Mouse (Mus musculus): Measurements from ENCODE around the gene Rec114.

Gene Rec114

DNA sequence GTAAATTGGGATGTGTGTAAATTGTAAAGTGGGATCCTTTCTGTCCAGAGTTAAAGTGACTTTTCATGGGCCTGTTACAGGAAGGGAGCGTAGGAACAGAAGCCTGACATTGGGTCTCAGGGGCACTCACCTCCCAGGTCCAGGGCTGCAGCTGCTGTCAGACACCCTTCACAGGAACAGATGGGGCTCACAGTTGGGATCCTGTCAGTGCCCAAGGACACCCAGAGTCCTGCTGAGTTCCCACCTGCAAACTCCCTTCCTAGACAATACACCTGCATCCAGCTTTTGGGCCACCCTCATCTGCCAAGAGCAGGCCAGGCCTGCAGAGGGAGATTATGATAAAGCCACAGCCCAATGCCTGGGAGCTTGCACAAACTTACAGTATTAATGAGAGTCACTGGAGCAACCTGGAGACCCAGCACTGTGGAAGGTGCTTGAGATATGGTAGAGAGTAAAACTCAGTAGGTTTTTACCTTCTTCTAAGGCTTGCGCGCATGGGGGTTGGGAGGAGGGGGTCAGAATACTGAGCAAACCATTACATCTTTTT, at the start of gene Rec114:
Gene Rec114, minus strand, starts transcription at position 263 of the 547 bp plus-strand sequence.
- no peak for DNase-seq (ENCODE audit: low spot score in 2 of 2)

DNA sequence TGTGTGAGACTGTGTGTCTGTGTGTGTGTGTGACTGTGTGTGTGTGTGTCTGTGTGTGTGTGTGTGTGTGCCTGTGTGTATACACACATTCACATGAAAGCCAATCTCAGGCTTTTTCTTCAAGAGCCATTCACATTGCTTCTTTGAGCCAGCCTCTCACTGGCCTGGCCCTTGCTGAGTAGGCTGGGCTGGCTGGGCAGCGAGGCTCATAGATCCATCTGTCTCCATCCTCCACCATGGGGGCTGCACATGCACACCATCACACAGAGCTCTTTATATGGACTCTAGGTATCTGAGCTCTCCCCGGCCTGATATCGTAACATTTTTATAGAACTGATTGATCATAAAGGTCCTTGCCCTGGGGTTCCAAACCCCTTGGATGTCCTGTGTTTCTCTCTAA, 45.7 kb upstream of the Rec114 start:
- no peak for DNase-seq (ENCODE audit: low spot score in 2 of 2)

DNA sequence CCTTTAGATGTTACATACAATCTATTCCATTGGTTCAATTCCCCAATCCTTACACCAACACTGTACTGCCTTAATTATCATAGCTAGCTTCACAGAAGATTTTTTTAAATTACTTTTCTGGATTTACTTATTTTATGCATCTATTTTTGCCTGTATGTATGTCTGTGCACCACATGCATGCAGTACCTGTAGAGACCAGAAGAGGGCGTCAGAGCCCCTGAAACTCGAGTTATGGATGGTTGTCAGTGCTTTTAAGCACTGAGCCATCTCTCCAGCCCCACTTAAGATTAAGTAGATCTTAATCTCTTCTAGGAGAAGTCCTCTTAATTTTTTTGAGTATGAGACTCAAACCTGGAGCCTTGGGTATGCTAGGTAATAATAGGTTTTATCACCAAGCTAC, 31.6 kb upstream of the Rec114 start:
- no peak for DNase-seq (ENCODE audit: low spot score in 2 of 2)

DNA sequence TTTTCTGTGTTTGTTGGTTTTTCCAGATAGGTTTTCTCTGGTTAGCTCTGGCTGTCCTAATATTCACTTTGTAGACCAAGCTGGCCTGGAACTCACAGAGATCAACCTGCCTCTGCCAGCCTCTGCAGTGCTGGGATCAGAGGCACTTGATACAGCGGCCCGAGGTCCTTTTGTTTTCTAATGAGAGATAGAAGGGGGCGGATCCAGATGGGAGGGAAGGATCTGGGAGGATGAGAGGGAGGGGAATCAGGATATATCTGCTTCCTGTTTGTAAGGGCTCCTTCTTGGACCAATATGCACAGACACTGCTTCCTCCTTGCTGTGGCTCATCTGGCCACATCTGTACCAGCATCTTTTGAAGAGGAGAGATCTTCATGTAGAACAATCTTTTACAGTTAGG, 31.0 kb upstream of the Rec114 start:
- no peak for DNase-seq (ENCODE audit: low spot score in 2 of 2)

DNA sequence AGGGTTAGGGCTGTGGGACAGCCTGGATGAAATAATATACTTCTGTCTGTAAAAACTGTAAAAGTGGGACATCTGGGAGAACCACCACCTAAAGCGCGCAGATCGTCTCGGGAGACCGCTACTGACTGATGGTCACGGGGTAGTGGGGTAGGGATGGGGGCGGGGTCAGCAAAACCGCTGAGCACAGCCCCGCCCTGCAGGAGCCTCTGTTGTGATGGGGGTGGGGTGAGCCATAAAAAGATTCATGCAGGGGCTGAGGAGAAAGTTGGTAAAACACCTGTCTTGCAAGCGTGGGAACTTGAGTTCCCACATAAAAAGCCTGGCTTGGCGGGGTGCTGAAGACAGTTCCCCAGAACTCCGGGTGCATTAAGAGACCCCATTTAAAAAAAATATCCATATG, 26.2 kb upstream of the Rec114 start:
- DNase-seq (ENCODE audit: low spot score in 2 of 2): no peak

DNA sequence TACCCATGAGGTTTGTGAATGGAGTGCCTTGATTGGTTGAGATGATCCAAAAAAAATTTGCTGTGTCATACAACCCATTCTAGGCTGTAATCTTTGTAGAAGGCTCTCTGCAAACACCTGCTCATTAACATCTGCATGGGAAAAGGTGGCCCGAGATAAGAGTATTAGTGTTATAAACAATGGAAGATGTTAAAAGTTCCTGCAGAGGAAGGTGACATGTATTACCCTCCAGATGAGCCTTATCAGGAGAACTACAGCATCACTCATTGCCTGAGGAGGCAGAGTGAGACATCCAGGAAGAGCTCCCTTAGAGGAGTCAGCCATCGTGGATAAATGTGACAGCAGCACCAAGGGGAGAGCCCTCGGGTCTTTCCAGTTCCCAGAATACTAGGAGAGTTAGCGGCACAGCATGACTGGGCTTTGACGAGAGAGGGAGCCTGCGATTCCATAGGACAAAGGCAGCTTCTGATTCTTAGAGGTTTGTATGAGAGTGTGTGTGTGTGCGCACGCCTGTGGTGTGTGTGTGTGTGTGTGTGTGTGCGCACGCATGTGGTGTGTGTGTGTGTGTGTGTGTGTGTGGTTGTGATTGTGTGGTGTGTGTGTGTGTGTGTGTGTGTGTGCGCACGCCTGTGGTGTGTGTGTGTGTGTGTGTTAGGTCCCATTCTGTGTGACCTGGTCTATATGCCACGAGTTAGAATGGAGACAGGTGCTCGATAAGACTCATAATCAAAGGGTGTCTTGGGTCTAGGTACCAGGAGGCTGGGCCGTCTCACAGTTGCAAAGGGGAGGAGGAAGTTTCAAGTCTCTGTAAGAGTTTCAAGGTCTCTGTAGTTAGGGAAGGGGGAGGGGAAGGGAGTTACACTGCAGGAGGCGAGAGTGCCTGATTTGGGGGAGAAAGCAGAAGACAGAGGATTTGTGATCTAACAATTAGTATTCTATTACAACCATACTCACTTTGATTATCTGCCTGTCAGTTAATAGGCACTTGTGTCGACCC, 23.5 kb upstream of the Rec114 start:
- DNase-seq (ENCODE audit: low spot score in 2 of 2): no peak

DNA sequence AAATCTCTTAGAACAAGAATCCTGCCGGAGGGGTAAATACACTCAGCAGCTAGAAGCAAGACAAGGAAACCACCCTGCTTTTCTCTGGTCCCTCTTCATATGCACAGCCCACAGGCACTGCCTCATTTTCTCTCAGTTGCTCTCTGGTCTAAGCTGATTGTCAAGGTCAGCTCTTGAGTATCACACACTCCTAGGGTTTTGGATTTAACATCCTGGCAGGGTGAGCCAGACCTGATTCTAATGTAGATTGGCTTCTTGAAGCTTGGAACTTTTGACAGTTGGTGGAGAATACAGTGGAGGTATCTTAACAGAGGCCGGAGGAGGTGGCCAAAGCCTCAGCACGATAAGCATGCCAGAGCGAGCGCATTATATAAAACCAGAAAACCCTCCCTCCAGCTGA, 20.6 kb upstream of the Rec114 start:
- DNase-seq (ENCODE audit: low spot score in 2 of 2): no peak

DNA sequence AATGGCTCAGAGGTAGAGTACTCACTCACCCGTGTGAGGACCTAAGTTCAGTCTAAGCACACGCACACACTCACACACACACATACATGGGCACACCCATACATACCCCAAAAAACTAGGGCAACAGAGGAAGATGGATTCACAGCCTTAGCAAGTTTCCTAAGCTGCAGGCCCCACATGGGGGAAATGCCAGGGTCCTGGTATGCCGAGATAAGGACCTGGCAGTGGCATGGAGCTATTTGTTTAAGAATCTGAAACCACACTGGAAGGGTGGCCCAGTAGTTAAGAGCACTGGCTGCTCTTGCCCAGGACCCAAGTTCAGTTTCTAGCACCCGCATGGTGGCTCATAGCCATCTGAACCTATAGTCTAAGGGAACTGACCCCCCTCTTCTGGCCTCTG, 19.4 kb upstream of the Rec114 start:
- DNase-seq (ENCODE audit: low spot score in 2 of 2): no peak

DNA sequence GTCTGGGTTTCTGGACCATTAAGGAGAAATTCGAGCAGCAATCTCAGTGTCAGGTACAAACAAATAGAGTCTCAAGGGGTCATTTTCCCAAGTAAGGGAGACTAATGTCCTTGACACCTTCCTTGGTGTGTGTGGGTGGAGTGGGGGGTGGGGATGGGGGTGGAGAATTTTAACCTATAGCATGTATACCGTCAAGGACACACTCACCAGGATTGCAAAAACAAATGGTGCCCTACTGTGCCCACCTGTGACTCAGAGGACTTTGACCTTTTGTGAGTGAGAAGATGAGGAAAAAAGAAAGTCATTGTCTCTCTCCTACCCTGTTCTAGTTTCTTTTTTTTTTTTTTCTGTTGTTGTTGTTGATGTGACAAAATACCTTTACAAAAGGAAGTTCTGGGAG, 18.3 kb upstream of the Rec114 start:
- DNase-seq (ENCODE audit: low spot score in 2 of 2): no peak

DNA sequence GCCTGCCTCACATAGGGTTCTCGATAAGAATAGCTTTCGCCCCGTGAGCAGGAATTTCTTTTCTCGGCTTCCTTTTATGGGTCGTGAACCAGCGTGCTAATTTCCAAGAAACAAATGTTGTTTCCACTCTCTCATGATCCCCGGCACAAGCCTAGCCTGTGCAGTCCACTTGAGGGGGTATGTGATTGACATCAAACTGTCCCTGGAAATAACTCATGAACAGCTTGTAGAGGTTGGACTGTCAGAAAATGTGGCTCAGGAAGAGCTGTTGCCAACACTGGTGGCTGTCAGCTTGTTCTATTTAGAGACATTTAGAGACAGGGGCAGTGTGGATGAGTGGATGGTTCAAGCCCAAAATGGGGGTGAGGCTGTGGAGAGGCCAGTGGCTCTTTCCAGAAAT, 15.0 kb upstream of the Rec114 start:
- peak in 1 of 2 experiments; percentile 29 for DNase-seq (ENCODE audit: low spot score in 2 of 2)

DNA sequence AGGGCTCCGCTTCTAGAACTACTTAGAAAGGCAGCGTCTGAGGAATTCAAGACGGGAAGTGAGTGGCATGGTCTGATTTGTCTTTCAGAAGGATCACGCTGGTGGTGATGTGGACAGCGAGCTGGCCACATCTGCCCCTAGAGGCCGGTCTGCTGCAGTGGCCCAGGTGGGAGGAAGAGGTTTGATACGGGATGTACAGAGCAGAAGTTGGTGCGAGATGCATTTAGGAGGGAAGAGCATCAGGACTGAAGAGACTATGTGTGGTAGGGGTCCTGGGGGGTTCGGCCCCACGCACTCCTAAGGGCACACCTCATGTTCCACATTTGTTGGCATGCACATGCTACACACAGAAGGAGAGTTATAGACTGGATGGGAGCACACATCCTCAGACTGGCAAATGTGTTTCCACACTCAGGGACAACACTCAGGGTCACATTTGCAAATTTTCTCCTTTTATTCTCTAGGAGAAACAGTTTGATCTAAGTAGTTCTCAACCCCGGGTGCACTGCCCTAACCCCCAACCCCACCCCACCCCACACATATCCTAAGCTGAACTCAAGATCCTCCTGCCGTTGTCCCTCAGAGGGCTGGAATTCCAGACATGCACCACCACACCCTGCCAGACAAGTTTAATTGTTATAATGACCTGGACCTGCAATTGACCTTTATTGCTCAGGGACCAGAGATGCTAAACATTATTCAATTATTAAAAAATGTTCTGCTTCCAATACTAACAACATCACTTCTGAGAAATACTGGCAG, 12.8 kb upstream of the Rec114 start:
- no peak for DNase-seq (ENCODE audit: low spot score in 2 of 2)

DNA sequence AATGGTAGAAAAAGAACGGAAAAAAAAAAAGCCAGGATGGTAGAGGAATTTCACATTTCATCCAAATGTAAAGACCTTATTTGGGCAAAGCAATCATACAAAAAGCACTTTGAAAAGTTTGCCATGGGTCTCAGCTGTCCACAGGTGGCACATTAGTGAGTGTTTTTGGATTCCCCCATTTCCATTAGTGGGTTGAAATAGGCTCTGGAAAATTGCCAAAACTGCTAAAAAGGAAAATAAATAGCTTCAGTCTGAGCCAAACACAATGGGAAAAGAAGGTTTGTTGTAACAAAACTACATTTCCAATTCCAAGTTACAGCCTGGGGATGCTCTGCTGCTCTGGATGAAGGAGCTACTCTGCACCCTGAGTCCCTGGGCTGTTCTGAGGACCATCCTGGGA, 9.8 kb upstream of the Rec114 start:
- DNase-seq (ENCODE audit: low spot score in 2 of 2): no peak

DNA sequence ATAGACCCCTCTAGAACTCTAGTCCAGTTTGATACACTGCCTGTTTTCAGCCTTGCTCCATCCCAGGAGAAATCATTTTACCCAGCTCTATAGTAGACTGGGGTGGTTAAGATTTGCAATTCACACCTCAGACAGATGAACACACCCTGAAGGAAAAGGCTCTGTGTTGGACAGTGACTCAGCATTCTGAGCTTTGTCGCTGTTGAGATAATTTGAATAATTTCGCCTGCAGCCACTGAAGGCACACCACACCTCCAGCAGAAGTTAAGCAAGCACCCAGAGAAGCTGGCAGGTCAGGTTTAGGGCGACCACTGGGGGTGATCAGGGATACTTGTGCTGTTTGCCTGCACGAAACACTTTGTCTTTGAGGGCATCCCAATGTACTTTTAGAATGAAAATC, 4.4 kb upstream of the Rec114 start:
- no peak for DNase-seq (ENCODE audit: low spot score in 2 of 2)

DNA sequence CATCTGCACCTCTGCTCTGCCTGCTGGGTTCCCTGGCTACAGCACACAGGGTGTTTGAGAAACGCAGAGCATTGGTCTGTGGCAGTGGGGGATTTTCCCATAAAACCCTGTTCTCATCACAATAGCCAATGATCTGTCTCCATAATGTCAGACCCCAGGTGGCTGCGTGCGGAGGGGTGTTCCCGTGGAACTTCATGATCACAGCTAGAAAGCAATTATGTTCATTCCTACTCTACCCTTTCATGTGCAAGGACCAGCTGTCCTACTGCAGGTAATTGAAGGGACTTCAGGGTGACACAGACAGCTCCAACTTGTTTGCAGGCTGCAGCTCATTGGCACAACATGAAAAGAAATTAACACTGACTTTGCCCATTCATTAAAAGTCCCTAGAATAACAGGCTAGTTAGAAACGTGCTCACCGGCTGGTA, 3.6 kb upstream of the Rec114 start:
- no peak for DNase-seq (ENCODE audit: low spot score in 2 of 2)

DNA sequence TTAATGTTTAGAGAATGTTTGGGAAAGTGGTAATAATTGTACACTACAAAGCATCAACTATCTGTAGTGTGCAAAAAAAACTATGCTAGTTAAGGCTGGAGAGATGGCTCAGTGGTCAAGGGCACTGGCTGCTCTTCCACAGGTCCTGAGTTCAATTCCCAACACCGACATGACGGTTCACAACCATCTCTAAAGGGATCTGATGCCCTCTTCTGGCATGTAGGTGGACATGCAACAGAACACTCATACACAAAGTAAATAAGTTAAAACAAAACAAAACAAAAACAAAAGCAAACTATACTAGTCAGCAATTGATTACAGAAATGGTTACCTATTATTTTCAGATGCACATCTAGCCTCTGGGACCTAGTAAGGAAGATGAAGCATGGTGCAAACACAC, 1.1 kb downstream of the Rec114 start:
- DNase-seq (ENCODE audit: low spot score in 2 of 2): no peak

DNA sequence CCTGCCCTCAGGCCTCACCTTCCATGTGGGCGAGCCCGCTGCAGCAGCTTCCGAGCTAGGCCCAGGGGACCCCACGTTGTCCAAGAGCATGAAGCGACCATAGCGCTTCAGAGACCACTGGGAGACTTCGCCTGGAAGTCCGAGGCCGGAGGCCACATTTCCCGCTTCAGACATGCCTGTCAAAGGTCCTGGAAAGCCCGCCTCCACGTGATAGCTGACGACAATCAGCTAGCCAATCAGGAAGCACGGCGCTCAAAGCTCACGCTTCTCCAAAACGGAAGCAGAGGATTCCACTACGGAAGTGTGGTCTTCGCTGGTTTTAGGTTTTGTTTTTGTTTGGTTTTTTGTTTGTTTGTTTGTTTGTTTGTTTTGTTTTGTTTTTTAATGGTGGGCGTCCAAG, 2.4 kb downstream of the Rec114 start:
- DNase-seq (ENCODE audit: low spot score in 2 of 2): no peak

DNA sequence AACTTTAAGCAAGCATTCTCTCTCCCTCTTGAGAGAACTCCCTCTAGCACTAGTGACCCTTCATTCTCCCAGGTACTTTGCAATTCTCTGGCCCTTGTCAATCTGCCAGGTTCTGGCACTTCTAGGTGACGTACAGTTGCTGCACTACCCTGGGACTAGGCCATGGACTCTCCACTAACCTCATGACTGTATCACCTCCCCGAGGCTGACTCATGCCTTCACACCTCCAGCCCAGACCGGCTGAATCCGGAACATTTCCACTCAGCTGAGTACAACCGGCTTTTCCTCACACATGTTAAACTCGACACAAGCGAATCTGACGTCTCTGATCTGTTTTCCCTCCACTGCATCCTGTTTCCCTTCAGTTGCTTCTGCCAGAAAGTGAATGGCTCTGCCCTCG, 4.0 kb downstream of the Rec114 start:
- DNase-seq (ENCODE audit: low spot score in 2 of 2): peak in 1 of 2 experiments; percentile 10

DNA sequence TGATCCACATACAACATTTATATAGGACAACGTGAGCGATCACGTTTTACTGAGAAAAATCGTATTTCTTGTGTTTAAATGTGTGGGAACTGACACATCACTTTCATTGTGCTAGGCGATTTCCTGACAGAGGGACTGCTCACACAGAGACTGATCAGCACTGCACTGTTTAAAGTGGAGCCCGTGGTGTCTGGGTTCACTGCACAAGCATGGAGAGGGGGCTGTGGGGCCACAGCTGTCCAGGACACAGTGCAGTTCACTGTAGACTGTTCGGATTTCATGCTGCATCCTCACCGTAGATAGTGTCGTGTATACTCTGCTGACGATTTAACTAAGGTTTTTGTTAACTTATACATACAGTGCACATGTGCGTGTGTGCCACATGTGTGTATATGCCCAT, 20.6 kb downstream of the Rec114 start:
- DNase-seq (ENCODE audit: low spot score in 2 of 2): no peak

DNA sequence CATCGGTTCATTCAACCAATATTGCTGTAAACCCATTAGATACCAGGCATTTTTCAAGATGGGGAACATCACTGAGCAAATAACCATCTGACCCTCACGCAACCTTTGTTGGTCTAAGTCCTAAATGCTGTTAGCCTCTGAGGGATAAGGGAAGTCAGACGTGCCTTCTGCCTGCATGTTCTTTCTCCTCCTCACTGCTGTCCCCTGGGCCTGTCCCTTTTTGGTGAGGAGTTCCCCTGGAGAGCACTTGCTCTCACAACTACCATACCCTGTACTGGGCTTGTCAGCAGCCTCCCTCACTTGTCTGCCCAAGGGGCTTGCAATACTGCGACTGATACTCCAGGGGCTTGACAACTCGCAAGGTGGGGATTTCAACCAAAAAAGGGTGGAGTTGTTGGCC, 21.6 kb downstream of the Rec114 start:
- DNase-seq (ENCODE audit: low spot score in 2 of 2): no peak

DNA sequence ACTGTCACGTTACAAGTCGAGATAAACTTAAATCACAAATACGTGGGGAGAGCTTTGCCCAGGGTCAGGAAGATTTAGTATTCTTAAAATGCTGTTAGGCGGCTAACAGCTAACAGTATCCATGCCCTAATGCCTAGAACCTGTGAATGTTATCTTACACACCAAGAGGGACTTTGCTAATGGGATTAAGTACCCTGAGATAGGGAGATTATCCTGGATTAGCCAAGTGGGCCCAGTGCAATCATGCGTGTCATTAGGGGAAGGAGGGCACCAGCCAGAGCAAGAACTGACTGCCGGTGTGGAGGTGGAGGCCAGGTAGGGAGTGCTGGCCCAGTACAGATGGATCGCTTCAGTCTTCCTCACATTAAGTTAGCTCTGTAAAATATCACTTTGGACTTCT, 22.7 kb downstream of the Rec114 start:
- DNase-seq (ENCODE audit: low spot score in 2 of 2): no peak

DNA sequence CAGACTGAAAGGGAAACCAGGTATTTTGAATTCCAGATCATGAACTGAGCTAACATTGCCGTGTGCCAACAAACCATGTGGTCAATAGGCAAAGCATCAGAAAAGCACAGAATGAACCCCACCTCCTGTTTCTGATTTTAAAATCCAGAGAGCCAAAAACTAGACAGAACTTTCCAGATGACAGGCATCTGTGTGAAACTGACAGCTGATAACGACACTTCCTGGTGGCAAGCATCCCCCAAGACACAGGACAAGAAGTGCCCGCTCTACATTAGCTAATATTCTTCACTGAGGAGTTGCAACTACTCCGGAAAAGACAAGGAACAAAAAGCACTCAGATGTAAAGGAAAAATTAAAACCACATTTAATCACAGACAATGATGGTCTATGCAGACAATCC, 23.6 kb downstream of the Rec114 start:
- no peak for DNase-seq (ENCODE audit: low spot score in 2 of 2)

DNA sequence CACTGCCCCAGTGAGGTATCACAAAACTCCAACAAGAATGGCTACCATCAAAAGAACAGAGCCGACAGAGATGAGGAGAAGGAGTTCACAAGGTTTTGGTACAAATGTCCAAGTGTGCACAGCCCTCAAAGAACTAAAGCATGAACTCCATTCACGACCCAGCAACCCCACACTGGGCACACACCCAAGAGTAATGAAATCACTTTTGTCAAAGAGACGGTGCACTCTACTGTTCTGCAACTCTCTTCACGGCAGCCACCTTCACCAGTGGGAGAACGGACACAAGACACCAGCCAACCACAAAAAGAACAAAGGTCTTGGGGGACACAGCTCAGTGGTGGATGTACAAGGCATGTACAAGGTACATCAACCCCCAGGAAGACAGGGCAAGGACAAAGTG, 24.3 kb downstream of the Rec114 start:
- DNase-seq (ENCODE audit: low spot score in 2 of 2): no peak

DNA sequence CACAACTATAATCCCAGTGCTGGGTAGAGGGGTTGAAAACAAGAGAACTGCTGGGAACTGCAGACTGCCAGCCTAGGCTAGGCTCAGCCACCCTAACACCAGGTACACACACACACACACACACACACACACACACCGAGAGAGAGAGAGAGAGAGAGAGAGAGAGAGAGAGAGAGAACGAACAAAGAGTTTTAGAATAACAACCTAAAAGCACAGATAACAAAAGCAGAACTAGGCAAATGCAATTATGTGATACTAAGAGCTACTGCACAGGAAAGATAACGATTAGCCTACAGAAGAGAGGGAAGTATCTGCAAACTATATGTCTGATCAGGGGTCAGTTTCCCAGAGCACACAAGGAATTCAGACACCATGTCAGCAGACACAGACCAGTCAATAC, 24.8 kb downstream of the Rec114 start:
- DNase-seq (ENCODE audit: low spot score in 2 of 2): no peak
